Mouse (Mus musculus) midbrain, embryonic 10.5 days (tissue): ENCODE data around the gene Alox12. TPM values are rescaled to one million over a fixed set of nuclear protein-coding genes. Genes with fewer than 3 reads are reported as not detected.

Experiments
- DNase-seq: peaks from one replicate; pipeline ENCODE4 v3.0.0-alpha.2; 2017; ENCODE audit warnings: low spot score
- H3K27ac ChIP-seq: fragments of 300-500 bp; sonication (generic); replicated peaks from 2 replicates; pipeline ENCODE4 v1.5.1; 2016; ENCODE audit warnings: mild to moderate bottlenecking
- H3K27me3 ChIP-seq: fragments of 300-500 bp; sonication (generic); 2 replicates; pipeline ENCODE4 v1.6.1; 2016; ENCODE audit warnings: low read depth, mild to moderate bottlenecking; ENCODE audit not compliant: poor library complexity, severe bottlenecking
- H3K36me3 ChIP-seq: fragments of 300-500 bp; sonication (generic); 2 replicates; pipeline ENCODE4 v1.6.1; 2016; ENCODE audit warnings: mild to moderate bottlenecking, moderate library complexity
- H3K4me1 ChIP-seq: fragments of 300-500 bp; sonication (generic); 2 replicates; pipeline ENCODE4 v1.6.1; 2016
- H3K4me3 ChIP-seq: fragments of 300-500 bp; sonication (generic); 2 replicates; pipeline ENCODE4 v1.5.1; 2016; ENCODE audit warnings: mild to moderate bottlenecking, moderate library complexity
- H3K9me3 ChIP-seq: fragments of 300-500 bp; sonication (generic); replicated peaks from 2 replicates; pipeline ENCODE4 v1.6.1; 2016; ENCODE audit warnings: mild to moderate bottlenecking
- WGBS: fragments of 180-500 bp; shearing (Covaris S2); methylation state at CpG from one replicate; pipeline ENCODE4 v1.1.7; 2016; 5-methylcytosine and 5-hydroxymethylcytosine counted together
- polyA plus RNA-seq: library from polyadenylated mRNA; unstranded; fragments of >200 nt; fragmentation: Nextera tagmentation; extraction: Ambion mirVana; gene quantifications from 2 replicates; pipeline ENCODE4 v1.2.1, GENCODE M21; 2016

Alox12 gene
- polyA plus RNA-seq, 1 experiment from 2014 or later: 2.5 TPM

DNA sequence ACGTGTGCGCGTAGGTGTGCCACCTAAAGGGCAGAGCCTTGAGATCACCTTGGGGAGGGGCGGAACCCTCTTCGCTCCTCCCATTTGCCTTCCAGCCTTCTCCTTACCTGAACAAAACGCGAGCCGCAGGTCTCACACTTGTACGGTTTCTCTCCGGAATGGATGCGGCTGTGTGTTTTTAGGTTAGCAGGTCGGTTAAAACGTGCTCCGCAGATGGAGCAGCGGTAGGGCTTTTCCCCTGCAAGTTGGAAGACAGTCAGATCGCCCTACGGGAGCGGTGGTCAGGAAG is 28.6 kb downstream of the Alox12 start:
- Histone ChIP-seq H3K27me3 (peaks cover 94% of the 10 kb centered on the region), H3K36me3 (no peaks in the 10 kb centered on the region), H3K4me1 (peaks cover 55% of the 10 kb centered on the region), H3K9me3 (no peaks in the 10 kb centered on the region), H3K4me3 (peak overlapping the region; percentile 39), H3K27ac (no peak overlapping the region; the same call in none of the 2 replicates)
- WGBS: 8% methylated on average over 18 of the region's 18 CpGs
- DNase-seq: no peak

DNA sequence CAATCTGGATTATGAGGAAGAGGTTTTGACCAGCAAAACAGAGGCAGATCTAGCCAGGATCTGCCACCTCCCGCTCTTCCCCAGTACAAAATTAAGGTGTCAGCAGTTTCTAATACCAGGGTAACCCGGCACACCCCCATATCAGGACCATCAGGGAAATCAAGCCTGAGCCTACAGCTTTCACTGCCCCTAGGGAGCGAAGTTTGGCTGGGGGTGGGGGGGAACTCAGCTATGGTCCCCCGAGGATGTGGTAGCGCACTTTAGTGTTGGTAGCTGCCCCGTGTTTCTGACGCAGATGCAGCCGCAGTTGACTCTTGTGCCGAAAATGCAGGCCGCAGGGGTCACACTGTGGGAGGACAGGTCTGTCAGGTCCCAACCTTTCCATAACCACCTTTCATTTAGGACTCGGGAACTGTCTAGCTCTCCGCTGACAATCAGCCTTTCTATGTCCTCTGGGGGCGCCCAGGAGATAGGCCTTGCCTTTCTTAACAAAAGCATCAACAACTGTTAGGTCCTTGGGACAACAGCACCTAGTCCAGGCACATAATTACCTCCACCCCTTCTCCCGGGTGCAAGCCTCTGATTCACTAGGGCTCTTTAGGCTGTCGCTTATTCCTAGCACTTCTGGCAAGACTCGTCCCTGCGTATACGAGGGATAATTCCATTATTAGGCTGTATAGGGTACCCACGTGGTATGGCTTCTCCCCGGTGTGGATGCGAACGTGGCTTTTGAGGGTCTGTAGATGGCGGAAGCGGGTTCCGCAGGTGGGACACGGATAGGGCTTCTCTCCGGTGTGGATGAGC is 29.2 kb downstream of the Alox12 start:
- H3K4me1 ChIP-seq: peaks cover 60% of the 10 kb centered on the region
- no peaks in the 10 kb centered on the region for H3K36me3 ChIP-seq
- H3K27me3 ChIP-seq: peaks cover 89% of the 10 kb centered on the region
- no peak overlapping the region; the same call in none of the 2 replicates for H3K27ac ChIP-seq
- no peaks in the 10 kb centered on the region for H3K9me3 ChIP-seq
- 18% methylated on average over 27 of the region's 27 CpGs for WGBS
- DNase-seq: no peak
- H3K4me3 ChIP-seq: peak overlapping the region; percentile 39

DNA sequence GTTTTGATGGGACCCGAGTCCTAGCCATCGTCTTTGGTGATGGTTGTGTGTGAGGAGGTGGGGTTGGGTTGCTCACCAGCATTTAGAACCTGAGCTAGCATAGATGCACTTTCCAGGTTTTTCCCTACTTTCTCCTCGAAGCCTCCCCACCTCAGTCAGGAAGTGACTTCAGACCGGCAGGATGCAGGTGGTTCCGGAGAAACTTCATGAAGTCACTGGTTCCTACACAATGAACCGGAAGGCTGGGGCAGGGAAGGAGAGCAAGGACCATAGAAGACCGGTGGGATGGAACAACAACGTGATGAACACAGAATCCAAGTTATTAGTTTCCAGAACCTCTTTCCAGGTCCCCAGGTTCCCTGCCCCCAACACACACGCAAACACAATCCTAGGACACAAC is 31.4 kb downstream of the Alox12 start:
- Histone ChIP-seq H3K4me3 (no peak overlapping the region), H3K27me3 (peaks cover 72% of the 10 kb centered on the region), H3K27ac (no peak overlapping the region), H3K9me3 (no peaks in the 10 kb centered on the region), H3K36me3 (peaks cover 3% of the 10 kb centered on the region; the same call in 1 of the 2 replicates), H3K4me1 (peaks cover 63% of the 10 kb centered on the region)
- 85% methylated on average over 9 of the region's 9 CpGs for WGBS
- no peak for DNase-seq

DNA sequence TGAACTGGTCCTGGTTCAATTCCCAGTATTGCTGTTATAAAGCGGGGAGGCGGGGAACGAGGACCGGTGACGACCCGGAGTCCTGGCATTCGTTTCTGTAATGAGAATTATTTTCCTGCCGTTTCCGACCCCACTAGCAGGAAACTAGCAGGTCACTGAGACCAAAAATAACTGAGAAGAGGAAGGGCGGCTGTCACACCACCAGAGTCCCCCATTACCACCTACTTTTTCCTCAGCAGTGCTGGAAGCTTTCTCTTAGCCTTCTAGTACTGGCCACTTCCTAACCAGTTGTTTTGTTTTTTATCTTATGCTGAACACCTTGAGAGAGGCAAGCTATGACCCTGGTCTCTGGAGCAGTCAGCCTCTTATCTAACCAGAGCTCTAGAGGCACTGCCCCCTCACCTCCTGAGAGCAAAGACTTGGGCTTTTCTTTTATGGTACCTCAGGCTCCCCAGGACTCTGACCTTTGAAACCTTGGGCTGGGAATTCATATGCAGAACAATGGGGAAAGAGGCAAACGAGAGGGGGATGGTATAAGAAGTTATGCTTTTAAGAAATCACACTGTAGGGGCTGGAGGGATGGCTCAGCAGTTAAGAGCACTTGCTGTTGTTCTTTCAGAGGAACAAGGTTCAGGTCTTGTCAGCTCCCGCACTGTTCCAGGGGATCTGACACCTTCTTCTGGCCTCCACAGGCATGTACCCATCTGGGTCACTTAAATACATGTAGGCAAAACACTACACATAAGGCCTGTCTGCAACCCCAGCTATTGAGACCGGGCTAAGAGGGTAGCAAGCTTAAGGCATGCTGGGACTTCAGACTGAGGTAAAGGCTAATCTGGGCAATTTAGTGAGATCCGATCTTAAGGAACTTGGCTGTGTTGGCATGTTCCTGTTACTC is 33.3 kb downstream of the Alox12 start:
- H3K36me3 ChIP-seq: peaks cover 16% of the 10 kb centered on the region
- peaks cover 56% of the 10 kb centered on the region for H3K4me1 ChIP-seq
- WGBS: 12% methylated on average over 14 of the region's 14 CpGs
- no peaks in the 10 kb centered on the region for H3K9me3 ChIP-seq
- no peak for DNase-seq
- peaks cover 64% of the 10 kb centered on the region for H3K27me3 ChIP-seq
- peak overlapping the region; percentile 91 for H3K27ac ChIP-seq
- H3K4me3 ChIP-seq: peak overlapping the region; percentile 73

DNA sequence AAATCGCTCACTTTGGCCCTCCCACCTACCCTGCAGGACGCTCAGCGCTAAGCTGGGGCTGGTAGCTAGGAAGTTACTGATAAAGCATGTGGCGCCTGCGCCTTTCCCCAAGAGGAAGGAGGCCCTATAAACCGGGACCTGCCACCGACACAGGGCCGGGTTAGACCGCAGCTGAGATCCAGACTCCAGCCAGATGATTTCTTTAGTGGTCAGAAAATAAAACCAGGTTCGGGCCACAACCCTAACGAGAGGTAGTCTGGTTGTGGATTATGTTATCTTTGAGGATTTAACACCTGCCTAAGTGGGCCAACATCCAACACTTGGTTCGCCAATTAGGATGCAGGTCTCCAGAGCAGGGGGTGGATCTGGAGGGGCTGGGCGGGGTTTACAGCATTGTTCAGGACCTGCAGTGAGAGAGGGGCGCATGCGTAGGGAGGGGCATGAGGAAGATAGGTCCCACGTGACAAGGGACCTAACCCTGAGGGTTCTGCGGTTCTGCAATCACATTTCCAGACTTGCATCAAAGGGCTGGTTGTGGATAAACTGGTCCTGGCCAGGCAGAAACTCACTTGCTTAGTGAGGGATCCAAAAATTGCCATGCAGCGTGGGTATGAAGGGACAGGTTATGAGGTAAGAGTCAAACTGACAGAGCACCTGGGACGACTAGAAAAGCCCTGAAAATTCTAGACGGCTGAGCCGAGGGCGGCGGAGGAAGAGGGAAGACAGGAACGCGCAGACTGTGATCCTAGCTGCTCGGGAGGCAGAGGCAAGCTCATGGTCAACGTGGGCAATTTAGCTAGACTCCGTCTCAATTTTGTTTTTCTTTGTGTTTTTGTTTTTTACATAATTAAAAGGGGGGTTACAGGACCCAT is 34.2 kb downstream of the Alox12 start, which contains the start of gene Slc16a13:
Slc16a13 (minus strand) TSS at position 334 of the 872 bp plus-strand sequence.
- H3K36me3 ChIP-seq: peaks cover 17% of the 10 kb centered on the region
- H3K9me3 ChIP-seq: no peaks in the 10 kb centered on the region
- under 1% methylated on average over 28 of the region's 28 CpGs for WGBS
- H3K4me1 ChIP-seq: peaks cover 47% of the 10 kb centered on the region
- H3K27ac ChIP-seq: peak within 1 kb of the TSS; percentile 91
- H3K27me3 ChIP-seq: peaks cover 64% of the 10 kb centered on the region
- H3K4me3 ChIP-seq: peak within 1 kb of the TSS; percentile 73
- DNase-seq: peak; percentile 95

DNA sequence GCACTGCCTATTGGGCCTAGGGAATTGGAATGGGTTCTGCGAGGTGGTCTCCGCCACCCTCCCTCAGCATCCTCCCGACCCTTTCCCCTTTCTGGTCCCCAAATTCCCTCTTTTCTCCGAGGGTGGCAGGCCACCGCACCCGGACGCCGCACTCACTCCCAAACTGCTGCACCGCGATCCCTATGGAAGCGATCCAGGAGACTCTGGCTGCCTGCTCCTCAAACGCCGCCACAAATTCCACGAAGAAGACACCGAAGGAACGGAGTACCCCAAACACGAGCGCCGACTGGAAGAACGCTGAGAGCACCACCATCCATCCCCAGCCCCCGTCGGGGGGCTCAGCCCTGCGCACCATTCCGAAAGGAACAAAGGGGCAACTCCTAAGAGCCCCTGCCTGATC is 34.8 kb downstream of the Alox12 start:
- DNase-seq: no peak
- Histone ChIP-seq H3K36me3 (peaks cover 17% of the 10 kb centered on the region), H3K27me3 (peaks cover 64% of the 10 kb centered on the region), H3K9me3 (no peaks in the 10 kb centered on the region), H3K27ac (peak overlapping the region; percentile 91), H3K4me3 (peak overlapping the region; percentile 73), H3K4me1 (peaks cover 49% of the 10 kb centered on the region)
- WGBS: under 1% methylated on average over 24 of the region's 24 CpGs

DNA sequence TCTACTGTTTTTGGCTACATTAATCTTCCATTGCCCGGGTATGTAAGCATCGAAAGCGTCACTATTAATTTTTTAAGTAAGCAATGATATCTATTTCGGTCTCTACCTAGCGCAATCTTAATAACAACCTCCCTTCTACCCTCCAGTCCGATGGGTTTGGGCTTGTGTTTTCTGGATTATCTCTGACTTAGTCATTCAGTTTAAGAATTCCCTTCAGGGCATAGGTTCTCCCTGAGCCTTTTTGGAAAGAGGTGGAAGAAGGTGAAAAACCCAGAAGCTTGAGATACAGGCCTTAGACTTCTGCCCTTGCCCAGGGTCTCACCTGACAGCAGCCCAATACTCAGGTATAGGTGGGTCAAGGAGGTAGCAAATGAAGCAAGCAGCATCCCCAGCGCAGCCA is 35.3 kb downstream of the Alox12 start:
- Histone ChIP-seq H3K9me3 (no peaks in the 10 kb centered on the region), H3K27me3 (peaks cover 64% of the 10 kb centered on the region), H3K4me1 (peaks cover 53% of the 10 kb centered on the region), H3K27ac (peak overlapping the region; percentile 91), H3K4me3 (peak overlapping the region; percentile 73), H3K36me3 (peaks cover 17% of the 10 kb centered on the region)
- WGBS: 54% methylated on average over 7 of the region's 7 CpGs
- no peak for DNase-seq

DNA sequence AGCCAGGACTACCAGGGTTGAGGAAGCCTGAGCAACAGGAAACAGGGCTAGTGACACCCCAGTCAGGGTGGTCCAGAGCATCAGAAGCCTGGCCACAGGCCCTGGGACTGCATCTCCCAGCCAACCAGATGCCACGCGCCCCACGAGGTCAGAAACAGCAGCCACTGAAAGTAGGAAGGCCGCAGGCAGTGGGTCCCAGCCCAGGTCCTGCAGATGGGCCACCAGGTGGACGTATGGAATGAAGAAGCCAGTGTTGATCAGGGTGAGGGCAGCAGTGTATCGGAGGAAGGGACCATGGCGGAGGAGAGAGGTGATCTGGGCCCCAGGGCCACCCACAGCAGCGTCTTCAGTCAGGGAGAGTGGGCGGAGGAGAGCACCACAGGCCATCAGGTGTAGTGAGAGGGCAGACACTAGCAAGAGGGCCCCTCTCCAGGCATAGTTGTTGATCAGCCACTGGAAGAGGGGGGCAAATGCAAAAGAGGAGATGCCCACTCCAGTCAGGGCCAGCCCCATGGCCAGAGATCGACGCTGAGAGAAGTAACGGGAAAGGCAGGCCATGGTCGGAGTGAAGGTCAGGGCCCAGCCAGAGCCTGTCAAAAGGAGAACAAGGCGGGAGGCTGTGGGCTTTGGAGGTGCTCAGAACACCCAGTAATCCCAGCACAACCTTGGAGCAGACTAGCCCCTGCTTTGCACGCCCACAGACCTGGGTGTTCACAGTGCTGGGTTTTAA is 36.2 kb downstream of the Alox12 start:
- Histone ChIP-seq H3K27me3 (peaks cover 64% of the 10 kb centered on the region), H3K4me1 (peaks cover 60% of the 10 kb centered on the region)

DNA sequence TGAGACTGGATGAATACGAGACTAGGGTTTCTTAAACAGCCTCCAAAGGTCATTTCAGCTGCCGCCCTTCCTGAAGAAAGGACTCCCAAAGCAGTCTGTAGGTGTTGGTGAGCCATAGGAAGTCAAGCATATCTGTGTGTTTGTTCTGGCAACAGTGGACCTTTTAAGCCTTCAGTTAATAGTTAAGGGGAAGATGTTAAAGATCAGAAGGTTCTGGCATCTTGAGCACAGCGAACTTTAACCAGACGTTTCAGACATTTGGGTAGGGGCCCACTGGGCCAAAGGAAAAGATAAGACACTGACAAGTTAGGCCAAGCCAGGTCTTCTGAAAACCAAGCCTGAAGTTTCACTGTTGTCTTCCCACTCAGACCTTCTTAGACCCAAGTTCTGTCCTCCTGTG is 37.1 kb downstream of the Alox12 start:
- H3K36me3 ChIP-seq: peaks cover 17% of the 10 kb centered on the region
- H3K27me3 ChIP-seq: peaks cover 66% of the 10 kb centered on the region
- no peak overlapping the region for H3K27ac ChIP-seq
- H3K9me3 ChIP-seq: no peaks in the 10 kb centered on the region
- no peak overlapping the region for H3K4me3 ChIP-seq
- peaks cover 67% of the 10 kb centered on the region for H3K4me1 ChIP-seq
- 88% methylated on average over 4 of the region's 4 CpGs for WGBS
- no peak for DNase-seq

More for the DNA sequence above, 36.2 kb downstream of the Alox12 start:
- H3K27ac ChIP-seq: no peak overlapping the region
- peak overlapping the region; percentile 73; the same call in 1 of the 2 replicates for H3K4me3 ChIP-seq
- H3K9me3 ChIP-seq: no peaks in the 10 kb centered on the region
- 86% methylated on average over 15 of the region's 15 CpGs for WGBS
- DNase-seq: no peak
- peaks cover 17% of the 10 kb centered on the region for H3K36me3 ChIP-seq

DNA sequence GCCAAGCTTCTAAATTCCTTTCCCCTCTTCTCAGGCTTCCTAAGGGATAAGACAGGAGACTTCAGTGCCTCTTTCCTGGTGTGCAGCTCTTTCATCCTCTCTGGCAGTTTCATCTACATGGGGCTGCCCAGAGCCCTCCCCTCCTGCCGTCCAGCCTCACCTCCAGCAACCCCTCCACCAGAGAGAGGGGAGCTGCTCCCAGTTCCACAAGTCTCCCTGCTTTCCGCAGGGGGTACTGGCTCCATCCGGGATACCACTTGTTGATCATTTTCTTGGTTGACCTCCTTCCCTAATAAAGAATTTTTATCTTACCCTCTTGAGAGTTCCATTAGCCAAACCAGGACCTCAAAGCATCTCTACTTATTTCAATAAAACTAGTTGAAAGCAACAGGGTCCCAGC is 39.0 kb downstream of the Alox12 start:
- Histone ChIP-seq H3K27ac (no peak overlapping the region), H3K4me3 (no peak overlapping the region), H3K27me3 (peaks cover 66% of the 10 kb centered on the region), H3K36me3 (peaks cover 17% of the 10 kb centered on the region), H3K9me3 (no peaks in the 10 kb centered on the region), H3K4me1 (peaks cover 53% of the 10 kb centered on the region)
- DNase-seq: no peak
- WGBS: 50% methylated on average over 3 of the region's 3 CpGs

DNA sequence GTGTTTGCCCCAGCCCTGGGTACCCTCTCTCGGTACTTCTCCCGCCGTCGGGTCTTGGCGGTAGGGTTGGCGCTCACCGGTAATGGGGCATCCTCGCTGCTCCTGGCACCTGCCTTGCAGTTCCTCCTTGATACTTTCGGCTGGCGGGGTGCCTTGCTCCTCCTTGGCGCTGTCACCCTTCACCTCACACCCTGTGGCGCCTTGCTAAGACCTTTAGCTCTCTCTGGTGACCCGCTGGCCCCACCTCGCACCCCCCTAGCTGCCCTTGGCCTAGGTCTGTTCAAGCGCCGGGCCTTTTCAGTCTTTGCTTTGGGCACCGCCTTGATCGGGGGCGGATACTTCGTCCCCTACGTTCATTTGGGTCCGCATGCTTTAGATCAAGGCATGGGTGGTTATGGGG is 39.9 kb downstream of the Alox12 start:
- no peaks in the 10 kb centered on the region for H3K9me3 ChIP-seq
- H3K4me3 ChIP-seq: peak overlapping the region; percentile 56; the same call in 1 of the 2 replicates
- peaks cover 45% of the 10 kb centered on the region for H3K4me1 ChIP-seq
- 9% methylated on average over 22 of the region's 22 CpGs for WGBS
- peaks cover 66% of the 10 kb centered on the region for H3K27me3 ChIP-seq
- no peak overlapping the region for H3K27ac ChIP-seq
- no peak for DNase-seq
- peaks cover 17% of the 10 kb centered on the region for H3K36me3 ChIP-seq

DNA sequence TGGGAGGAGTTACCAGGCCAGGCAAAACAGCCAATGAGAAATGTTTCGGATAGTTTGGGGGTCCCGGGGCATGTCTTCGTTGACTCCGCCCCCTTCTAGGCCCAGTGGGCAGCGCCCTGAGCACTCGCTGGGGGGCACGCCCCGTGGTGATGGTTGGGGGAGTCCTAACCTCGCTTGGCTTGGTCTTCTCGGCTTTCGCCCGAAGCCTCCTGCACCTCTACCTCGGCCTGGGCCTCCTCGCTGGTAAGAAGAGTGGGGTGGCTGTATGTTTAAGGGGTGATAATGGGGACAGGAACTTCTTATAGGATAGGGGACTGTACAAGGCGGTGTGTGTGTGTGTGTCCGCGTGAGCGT is 40.3 kb downstream of the Alox12 start:
- no peak for DNase-seq
- peaks cover 40% of the 10 kb centered on the region for H3K4me1 ChIP-seq
- H3K27ac ChIP-seq: no peak overlapping the region
- H3K9me3 ChIP-seq: no peaks in the 10 kb centered on the region
- 2% methylated on average over 18 of the region's 18 CpGs for WGBS
- H3K36me3 ChIP-seq: peaks cover 17% of the 10 kb centered on the region
- peaks cover 66% of the 10 kb centered on the region for H3K27me3 ChIP-seq
- peak overlapping the region; percentile 56 for H3K4me3 ChIP-seq
